Mouse (Mus musculus) ES-E14 (cell line): ENCODE measurements around the gene Rapgef6. TPM values are rescaled to one million over a fixed set of nuclear protein-coding genes. Genes with fewer than 3 reads are reported as not detected.
"Not testable (repeated sequence)": the region's sequence is repeated elsewhere in the genome, so short reads cannot be mapped to it uniquely, and the experiment has no call there.

Experiments used
- DNase-seq: peaks from one replicate; pipeline ENCODE4 v3.0.0-alpha.2; 2013; ENCODE audit warnings: low read depth, low spot score
- H3K27ac ChIP-seq: 2 replicates; pipeline ENCODE4 v1.5.1; 2012; ENCODE audit warnings: low read depth, mild to moderate bottlenecking, low read length, moderate library complexity, mixed read lengths; ENCODE audit not compliant: poor library complexity, insufficient read depth, severe bottlenecking
- H3K36me3 ChIP-seq: 2 replicates; pipeline ENCODE4 v1.6.1; 2012; ENCODE audit warnings: mild to moderate bottlenecking, low read length, moderate library complexity, mixed read lengths; ENCODE audit not compliant: control insufficient read depth, poor library complexity, insufficient read depth, severe bottlenecking
- H3K4me1 ChIP-seq, 2 experiments: fragments of 150-350 bp in 1 of 2; sonication (generic) in 1 of 2; 2 replicates each; pipeline ENCODE4 v1.6.1; 2012; ENCODE audit warnings: low read length in 2 of 2, mild to moderate bottlenecking in 1 of 2, mixed read lengths in 1 of 2; ENCODE audit not compliant: control insufficient read depth in 2 of 2, insufficient read depth in 2 of 2, poor library complexity in 1 of 2
- H3K4me3 ChIP-seq, 2 experiments: fragments of 150-350 bp in 1 of 2; sonication (generic) in 1 of 2; 2 replicates each; pipeline ENCODE4 v1.5.1; 2012; ENCODE audit warnings: low read length in 2 of 2, low read depth in 1 of 2, mild to moderate bottlenecking in 1 of 2, mixed read lengths in 1 of 2; ENCODE audit not compliant: insufficient read depth in 1 of 2, poor library complexity in 1 of 2, severe bottlenecking in 1 of 2
- H3K9ac ChIP-seq: 2 replicates; pipeline ENCODE4 v1.6.1; 2012; ENCODE audit warnings: low read depth, mild to moderate bottlenecking, low read length, mixed read lengths; ENCODE audit not compliant: poor library complexity, insufficient read depth, severe bottlenecking
- H3K9me3 ChIP-seq: fragments of 150-350 bp; sonication (generic); 2 replicates; pipeline ENCODE4 v1.6.1; 2012; ENCODE audit warnings: low read depth, mild to moderate bottlenecking, low read length; ENCODE audit not compliant: control insufficient read depth, insufficient read depth
- CHD2 ChIP-seq: IDR thresholded peaks from 2 replicates; pipeline ENCODE4 v1.6.1; 2014; ENCODE audit warnings: mild to moderate bottlenecking, low read depth, low read length, inconsistent platforms
- HCFC1 ChIP-seq: IDR thresholded peaks from 2 replicates; pipeline ENCODE4 v1.6.1; 2012; ENCODE audit warnings: low read length, inconsistent platforms, borderline replicate concordance; ENCODE audit not compliant: insufficient read depth
- MAFK ChIP-seq: IDR thresholded peaks from 2 replicates; pipeline ENCODE4 v1.6.1; 2014; ENCODE audit warnings: mild to moderate bottlenecking, low read depth, low read length, inconsistent platforms; ENCODE audit not compliant: insufficient read depth
- ZC3H11A ChIP-seq: IDR thresholded peaks from 2 replicates; pipeline ENCODE4 v1.6.1; 2012; ENCODE audit warnings: low read depth, mild to moderate bottlenecking, inconsistent platforms, low read length, borderline replicate concordance
- ZNF384 ChIP-seq: IDR thresholded peaks from 2 replicates; pipeline ENCODE4 v1.6.1; 2012; ENCODE audit warnings: low read depth, low read length, inconsistent platforms
- in situ Hi-C, 2 experiments: fragments of 600-800 bp; cut with MboI; formaldehyde crosslinking; loops; one replicate each; pipeline ENCODE4 v1.15.1; 2025; ENCODE audit warnings: low sequenced_read_pairs in 2 of 2, inconsistent platforms in 1 of 2; ENCODE audit not compliant: unreplicated experiment in 2 of 2
- total RNA-seq: library from RNA; depleted of rRNA; stranded (reverse); fragments of 300-350 nt; gene quantifications from 2 replicates; pipeline ENCODE4 v1.2.3, GENCODE M21; 2012

Gene Rapgef6
- total RNA-seq, 1 experiment, result 28.5 TPM

DNA sequence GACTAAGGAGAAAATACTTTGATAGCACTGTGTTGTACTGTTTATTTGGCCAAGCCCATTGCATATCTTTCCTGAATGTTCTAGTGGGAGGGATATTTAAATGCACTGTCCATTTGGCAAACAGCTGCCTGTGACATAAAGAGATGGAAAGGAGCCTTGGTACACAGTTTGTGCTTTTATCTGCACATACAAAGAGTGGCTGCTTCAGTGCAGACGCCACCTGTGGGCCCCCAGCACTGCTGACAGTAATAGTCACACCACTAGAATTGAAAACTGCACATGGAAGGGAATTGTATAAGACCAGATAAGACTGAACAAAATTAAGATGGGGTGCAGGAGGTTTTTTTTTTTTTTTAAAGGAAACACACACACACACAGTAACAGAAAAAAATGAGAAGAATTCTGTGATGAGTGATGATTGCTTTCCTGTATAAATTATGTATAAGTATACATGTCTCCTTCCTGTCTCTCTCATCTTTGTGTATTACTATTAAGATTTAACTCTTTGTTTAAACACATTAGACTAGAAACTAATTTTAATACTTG is 75.3 kb downstream of the Rapgef6 start:
- H3K36me3 ChIP-seq, result no peaks in the 10 kb centered on the region
- DNase-seq, result no peak
- no peaks in the 10 kb centered on the region for H3K4me1 ChIP-seq
- no peak for TF ChIP-seq ZNF384
- TF ChIP-seq MAFK, result no peak
- TF ChIP-seq HCFC1, result no peak
- no peak overlapping the region for H3K4me3 ChIP-seq
- in situ Hi-C loops, result no loop called here
- no peaks in the 10 kb centered on the region for H3K9me3 ChIP-seq
- no peak overlapping the region for H3K9ac ChIP-seq
- H3K27ac ChIP-seq, result no peak overlapping the region

- Histone ChIP-seq H3K4me3 (no peak overlapping the region), H3K4me1 (no peaks in the 10 kb centered on the region), H3K9me3 (no peaks in the 10 kb centered on the region), H3K36me3 (no peaks in the 10 kb centered on the region), H3K27ac (no peak overlapping the region), H3K9ac (no peak overlapping the region)
- no peak for DNase-seq
- in situ Hi-C loops, result no loop called here
- TF ChIP-seq MAFK (no peak), ZC3H11A (no peak), CHD2 (no peak), ZNF384 (no peak), HCFC1 (no peak)
Observed at GRCm38 (mm10) chr11:54601121-54601520, 78.5 kb downstream of the Rapgef6 start.

DNA sequence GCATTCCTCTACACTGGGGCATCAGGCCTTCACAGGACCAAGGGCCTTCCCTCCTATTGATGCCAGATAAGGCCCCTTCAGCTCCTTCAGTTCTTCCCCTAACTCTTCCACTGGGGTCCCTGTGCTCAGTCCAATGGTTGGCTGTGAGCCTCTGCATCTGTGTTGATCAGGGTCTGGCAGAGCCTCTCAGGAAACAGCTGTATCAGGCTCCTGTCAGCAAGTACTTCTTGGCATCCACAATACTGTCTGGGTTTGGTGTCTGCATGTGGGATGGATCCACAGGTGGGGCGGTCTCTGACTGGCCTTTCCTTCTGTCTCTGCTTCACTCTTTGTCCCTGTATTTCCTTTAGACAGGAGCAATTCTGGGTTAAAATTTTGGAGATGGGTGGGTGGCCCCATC is 80.1 kb downstream of the Rapgef6 start:
- in situ Hi-C loops, result not testable (repeated sequence)

GRCm38 (mm10) chr11:54604415-54604814 is 81.8 kb downstream of the Rapgef6 start:
- no peaks in the 10 kb centered on the region for H3K9me3 ChIP-seq
- no peak overlapping the region for H3K9ac ChIP-seq
- H3K36me3 ChIP-seq, result no peaks in the 10 kb centered on the region
- no peak overlapping the region for H3K4me3 ChIP-seq
- in situ Hi-C loops, result no loop called here
- no peak overlapping the region for H3K27ac ChIP-seq
- TF ChIP-seq HCFC1 (no peak), MAFK (peak; percentile 77)
- no peak for DNase-seq
- no peaks in the 10 kb centered on the region for H3K4me1 ChIP-seq

More for the DNA sequence above, 80.1 kb downstream of the Rapgef6 start:
- H3K9me3 ChIP-seq, H3K27ac ChIP-seq, H3K9ac ChIP-seq, H3K4me1 ChIP-seq, H3K36me3 ChIP-seq, DNase-seq, H3K4me3 ChIP-seq: not testable (repeated sequence)

GRCm38 (mm10) chr11:54613628-54614027 is 91.0 kb downstream of the Rapgef6 start:
- TF ChIP-seq HCFC1, result no peak
- TF ChIP-seq CHD2, result no peak
- no peak for TF ChIP-seq ZC3H11A
- TF ChIP-seq ZNF384, result no peak
- TF ChIP-seq MAFK, result no peak
- no peak overlapping the region for H3K27ac ChIP-seq
- no peaks in the 10 kb centered on the region for H3K36me3 ChIP-seq
- H3K4me3 ChIP-seq, result no peak overlapping the region
- no peak overlapping the region for H3K9ac ChIP-seq
- in situ Hi-C loops, result no loop called here
- no peak for DNase-seq
- H3K9me3 ChIP-seq, result no peaks in the 10 kb centered on the region
- H3K4me1 ChIP-seq, result no peaks in the 10 kb centered on the region
